13 mouse cellular contexts compared by ENCODE assay signal in the genomic region with DNA sequence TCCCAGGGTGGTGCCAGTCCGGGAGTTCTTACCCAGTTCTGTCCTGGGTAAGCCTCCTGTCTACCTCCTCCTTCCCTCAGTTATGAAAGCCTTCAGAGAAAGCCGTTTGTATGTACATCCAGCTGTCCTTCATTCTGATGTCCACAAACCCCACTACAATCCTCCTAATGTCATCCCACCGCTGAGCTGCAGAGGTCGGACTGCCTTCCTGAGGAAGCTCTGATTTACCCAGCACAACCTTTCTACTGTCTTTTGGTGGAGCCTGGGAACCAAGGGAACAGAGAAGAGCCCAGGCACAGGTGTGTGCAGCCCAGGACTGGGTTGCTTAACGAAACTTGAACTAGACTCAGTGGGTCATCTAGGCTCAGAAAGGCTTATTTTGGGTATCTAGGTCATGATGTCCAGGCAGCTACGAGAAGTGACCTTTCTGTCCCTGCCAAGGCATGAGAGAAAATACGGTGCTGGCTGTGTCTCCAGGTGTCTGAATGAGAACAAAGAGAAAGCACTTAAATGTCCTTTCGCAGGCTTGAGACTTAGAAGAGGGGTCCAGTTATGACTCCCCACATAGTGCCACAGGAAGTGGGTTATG.
DNase-seq lines count a peak whose midpoint lies in the region.
"Had no signal": no experiment of that assay in that cellular context is flagged by ENCODE, and none has a peak within 500 bp of the region (broad histone marks: within the 10 kb centered on the region; RNA-seq: fewer than 3 reads in every experiment).

No protein-coding gene starts in this region.

- peak; percentile 68 for DNase-seq in heart, adult 11 months
- DNase-seq in heart, adult 8-10 months (ENCODE audit: low spot score), result no peak
- DNase-seq in ZHBTc4 (ENCODE audit: low read depth, low spot score), result peak; percentile 11
- DNase-seq in brain, adult 2 months (ENCODE audit: low read depth, low spot score), result peak; percentile 90
- peak; percentile 21 to 37 for DNase-seq in cerebellum, postnatal 14 days
- no peak for DNase-seq in adrenal gland, postnatal 36 days
- no peak for DNase-seq in embryo, embryonic 9.5 days (ENCODE audit: extremely low spot score)
- DNase-seq: adrenal gland, adult 8-10 months; gastrocnemius, postnatal 10 days; kidney, adult 8-10 months; kidney, postnatal 25 days; left cerebral cortex, postnatal 4 days; right cerebral cortex, postnatal 25 days had no signal

Comparison
In these comparisons a context has a peak if more than half of its experiments do, and no peak if none do; other contexts are left out.
1. DNase-seq: peak in heart, adult 11 months (single experiment), ZHBTc4 (single experiment), brain, adult 2 months (single experiment) and cerebellum, postnatal 14 days (2 of 2); none in heart, adult 8-10 months (single experiment), adrenal gland, postnatal 36 days (0 of 2) and embryo, embryonic 9.5 days (single experiment).